ENCODE assay signal across 8 mouse cellular contexts in the genomic region with DNA sequence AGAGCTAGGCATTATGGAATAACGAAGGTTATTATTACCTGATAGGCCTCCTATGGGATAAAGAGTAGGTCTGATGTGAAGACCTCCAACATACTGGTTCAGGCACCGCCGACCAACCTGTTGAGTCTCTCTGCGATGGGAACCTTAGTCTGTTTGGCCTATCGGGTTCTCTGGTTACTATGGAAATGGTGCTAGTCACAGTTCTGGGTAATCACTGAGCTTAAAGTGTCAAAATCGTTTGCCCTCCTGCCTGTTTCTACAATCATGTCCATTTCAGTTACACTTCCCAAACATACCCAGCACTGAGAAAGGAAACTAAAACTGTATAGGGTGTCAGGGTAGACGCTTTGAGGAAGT. TPM values are rescaled to one million over a fixed set of nuclear protein-coding genes. Genes with fewer than 3 reads are reported as not detected.
DNase-seq lines count a peak whose midpoint lies in the region; ATAC-seq lines count a peak whose summit lies in the region.

No protein-coding gene starts in this region.

- no peaks in the 10 kb centered on the region for H3K9me3 ChIP-seq in embryonic facial prominence, embryonic 14.5 days (ENCODE audit: control insufficient read depth, low read length)
- H3K9me3 ChIP-seq in intestine, embryonic 16.5 days (ENCODE audit: control insufficient read depth, low read length) = no peaks in the 10 kb centered on the region
- no peaks in the 10 kb centered on the region for H3K9me3 ChIP-seq in neural tube, embryonic 11.5 days (ENCODE audit: control insufficient read depth, low read length)

- no peaks in the 10 kb centered on the region; the same call in 1 of the 2 replicates for H3K27me3 ChIP-seq in embryonic facial prominence, embryonic 14.5 days (replicated peaks; ENCODE audit: control insufficient read depth, insufficient read depth, low read length)
- H3K27me3 ChIP-seq in intestine, embryonic 16.5 days (replicated peaks; ENCODE audit: control insufficient read depth, insufficient read depth, low read length) = no peaks in the 10 kb centered on the region
- H3K27me3 ChIP-seq in neural tube, embryonic 11.5 days (ENCODE audit: control insufficient read depth, insufficient read depth, low read length) = no peaks in the 10 kb centered on the region

- H3K9ac ChIP-seq in embryonic facial prominence, embryonic 14.5 days (ENCODE audit: low read depth, low read length) = peak overlapping the region; percentile 40; the same call in 1 of the 2 replicates
- peak overlapping the region; percentile 57 for H3K9ac ChIP-seq in intestine, embryonic 16.5 days (ENCODE audit: low read depth, low read length)
- no peak overlapping the region for H3K9ac ChIP-seq in neural tube, embryonic 11.5 days (ENCODE audit: low read length)

- no peak for ATAC-seq in embryonic facial prominence, embryonic 14.5 days (ENCODE audit: low read depth)
- ATAC-seq in intestine, embryonic 16.5 days = peak; percentile 4; the same call in 1 of the 2 replicates
- ATAC-seq in neural tube, embryonic 11.5 days (ENCODE audit: insufficient read depth, low FRiP score, low TSS enrichment) = no peak

- peak overlapping the region; percentile 46 for H3K4me2 ChIP-seq in embryonic facial prominence, embryonic 14.5 days (ENCODE audit: low read depth, low read length)
- H3K4me2 ChIP-seq in intestine, embryonic 16.5 days (ENCODE audit: low read depth, low read length) = peak overlapping the region; percentile 40
- H3K4me2 ChIP-seq in neural tube, embryonic 11.5 days (ENCODE audit: low read depth) = peak overlapping the region; percentile 15; the same call in 1 of the 2 replicates

- WGBS in embryonic facial prominence, embryonic 14.5 days = 32% methylated on average over 7 of the region's 7 CpGs
- 25% methylated on average over 7 of the region's 7 CpGs for WGBS in intestine, embryonic 16.5 days
- 29% methylated on average over 7 of the region's 7 CpGs for WGBS in neural tube, embryonic 11.5 days

- peak; percentile 10 for DNase-seq in layer of hippocampus, adult 9-11 months
- no peak for DNase-seq in layer of hippocampus, postnatal 10 days (ENCODE audit: low spot score in 2 of 2)
- DNase-seq in R1 (ENCODE audit: low read depth, low spot score) (peak; percentile 57), adipocyte (ENCODE audit: low spot score) (no peak)
- peak; percentile 20 for DNase-seq in embryonic facial prominence, embryonic 14.5 days (ENCODE audit: low spot score)
- peak; percentile 19 for DNase-seq in neural tube, embryonic 11.5 days (ENCODE audit: low spot score)
- no peak for DNase-seq in retina, embryonic 14.5 days (ENCODE audit: low spot score)

- H3K4me3 ChIP-seq in embryonic facial prominence, embryonic 14.5 days (ENCODE audit: low read depth, low read length) = peak overlapping the region; percentile 66
- peak overlapping the region; percentile 42 for H3K4me3 ChIP-seq in intestine, embryonic 16.5 days (ENCODE audit: low read length)
- peak overlapping the region; percentile 70; the same call in 1 of the 2 replicates for H3K4me3 ChIP-seq in neural tube, embryonic 11.5 days (ENCODE audit: low read depth, low read length)

- peaks cover 14% of the 10 kb centered on the region; the same call in 1 of the 2 replicates for H3K36me3 ChIP-seq in embryonic facial prominence, embryonic 14.5 days (ENCODE audit: control insufficient read depth, insufficient read depth, low read length)
- H3K36me3 ChIP-seq in intestine, embryonic 16.5 days (ENCODE audit: control insufficient read depth, insufficient read depth, low read length) = no peaks in the 10 kb centered on the region
- H3K36me3 ChIP-seq in neural tube, embryonic 11.5 days (ENCODE audit: control insufficient read depth, insufficient read depth, low read length) = no peaks in the 10 kb centered on the region

- H3K4me1 ChIP-seq in embryonic facial prominence, embryonic 14.5 days (ENCODE audit: control insufficient read depth, insufficient read depth, low read length) = no peaks in the 10 kb centered on the region
- no peaks in the 10 kb centered on the region for H3K4me1 ChIP-seq in intestine, embryonic 16.5 days (ENCODE audit: control insufficient read depth, insufficient read depth, low read length)
- H3K4me1 ChIP-seq in neural tube, embryonic 11.5 days (ENCODE audit: control insufficient read depth, insufficient read depth, low read length) = no peaks in the 10 kb centered on the region

- H3K27ac ChIP-seq in embryonic facial prominence, embryonic 14.5 days (replicated peaks; ENCODE audit: low read depth, low read length) = peak overlapping the region; percentile 97
- H3K27ac ChIP-seq in intestine, embryonic 16.5 days (ENCODE audit: low read length) = peak overlapping the region; percentile 89
- H3K27ac ChIP-seq in neural tube, embryonic 11.5 days (ENCODE audit: low read depth, low read length) = no peak overlapping the region

RNA-seq across cellular contexts. Expression of a gene that starts 0.4 kb away (rescaled TPM):
- 100 to 1,000 TPM; 157 to 193 TPM for total RNA-seq in layer of hippocampus, postnatal 10 days (2021)
- 328 and 365 TPM in 2 replicates for polyA plus RNA-seq in embryonic facial prominence, embryonic 14.5 days (2014; fragmentation: Nextera tagmentation; extraction: Ambion mirVana)
- 272 and 304 TPM in 2 replicates for polyA plus RNA-seq in intestine, embryonic 16.5 days (2015; fragmentation: Nextera tagmentation; extraction: Ambion mirVana)
- polyA plus RNA-seq in neural tube, embryonic 11.5 days (2014; fragmentation: Nextera tagmentation; extraction: Ambion mirVana) = 628 and 659 TPM in 2 replicates

RNA-seq across cellular contexts. Expression of a gene that starts 8.1 kb away (rescaled TPM):
- total RNA-seq in layer of hippocampus, postnatal 10 days (2021) = 100 to 1,000 TPM; 154 to 171 TPM
- polyA plus RNA-seq in embryonic facial prominence, embryonic 14.5 days (2014; fragmentation: Nextera tagmentation; extraction: Ambion mirVana) = 27.1 and 30.1 TPM in 2 replicates
- 18.5 and 19.5 TPM in 2 replicates for polyA plus RNA-seq in intestine, embryonic 16.5 days (2015; fragmentation: Nextera tagmentation; extraction: Ambion mirVana)
- polyA plus RNA-seq in neural tube, embryonic 11.5 days (2014; fragmentation: Nextera tagmentation; extraction: Ambion mirVana) = 25.7 and 27.6 TPM in 2 replicates

RNA-seq across cellular contexts. Expression of a gene that starts 20.1 kb away (rescaled TPM):
- 1 to 10 TPM; 1.4 to 1.5 TPM for total RNA-seq in layer of hippocampus, postnatal 10 days (2021)
- polyA plus RNA-seq in embryonic facial prominence, embryonic 14.5 days (2014; fragmentation: Nextera tagmentation; extraction: Ambion mirVana) = 110 and 157 TPM in 2 replicates
- 1.3 TPM in 2 replicates for polyA plus RNA-seq in intestine, embryonic 16.5 days (2015; fragmentation: Nextera tagmentation; extraction: Ambion mirVana)
- 6.0 and 7.2 TPM in 2 replicates for polyA plus RNA-seq in neural tube, embryonic 11.5 days (2014; fragmentation: Nextera tagmentation; extraction: Ambion mirVana)

RNA-seq across cellular contexts. Expression of a gene that starts 52.6 kb away (rescaled TPM):
- under 1 TPM; 0.78 to 0.96 TPM for total RNA-seq in layer of hippocampus, postnatal 10 days (2021)
- polyA plus RNA-seq in embryonic facial prominence, embryonic 14.5 days (2014; fragmentation: Nextera tagmentation; extraction: Ambion mirVana) = 0.48 and 0.51 TPM in 2 replicates
- polyA plus RNA-seq in intestine, embryonic 16.5 days (2015; fragmentation: Nextera tagmentation; extraction: Ambion mirVana) = 119 and 154 TPM in 2 replicates
- not detected in 2 replicates for polyA plus RNA-seq in neural tube, embryonic 11.5 days (2014; fragmentation: Nextera tagmentation; extraction: Ambion mirVana)

Comparison
In these comparisons a context has a peak if more than half of its experiments do, and no peak if none do; other contexts are left out.
1. DNase-seq: peak in layer of hippocampus, adult 9-11 months (single experiment), R1 (single experiment), embryonic facial prominence, embryonic 14.5 days (single experiment) and neural tube, embryonic 11.5 days (single experiment); none in layer of hippocampus, postnatal 10 days (0 of 2), adipocyte (single experiment) and retina, embryonic 14.5 days (single experiment).
2. RNA of a gene that starts 20.1 kb away (polyA plus RNA-seq): 110 to 157 TPM in embryonic facial prominence, embryonic 14.5 days; 6.0 to 7.2 TPM in neural tube, embryonic 11.5 days and 1.3 TPM in intestine, embryonic 16.5 days; every median in the first group is over 10 times any median in the second.
3. Peak in every context shown above with its lines, with median percentiles within 50 percentile points of each other: H3K4me2 ChIP-seq and H3K4me3 ChIP-seq.